Mouse (Mus musculus): ENCODE data around the gene Pzp.

- TF ChIP-seq CTCF (IDR thresholded peaks at IDR 0.05; ENCODE audit: borderline replicate concordance, extremely low read depth, insufficient read depth, insufficient read length), result no peak
- TF ChIP-seq POLR2A (IDR thresholded peaks at IDR 0.05; ENCODE audit: borderline replicate concordance, extremely low read depth, insufficient read depth, insufficient read length, poor library complexity, severe bottlenecking), result no peak
Measured at GRCm38 (mm10) chr6:128526601-128527000, at the start of gene Pzp.
